Mouse (Mus musculus) forebrain, embryonic 14.5 days (tissue): ENCODE data around the gene Gm20388. TPM values are rescaled to one million over a fixed set of nuclear protein-coding genes. Genes with fewer than 3 reads are reported as not detected.
"Not testable (repeated sequence)": the region's sequence is repeated elsewhere in the genome, so short reads cannot be mapped to it uniquely, and the experiment has no call there.

ENCODE experiments used
- ATAC-seq: fragments of 200-750 bp; cut with Nextera tagmentation; 2 replicates; pipeline ENCODE4 v1.8.0; 2017; ENCODE audit warnings: mild to moderate bottlenecking, moderate library complexity
- DNase-seq: peaks from one replicate; pipeline ENCODE4 v3.0.0-alpha.2; 2015; ENCODE audit warnings: low spot score
- H3K27ac ChIP-seq: fragments of 300-500 bp; sonication (generic); 2 replicates; pipeline ENCODE4 v1.5.1; 2014; ENCODE audit warnings: low read depth, mild to moderate bottlenecking, control low read depth, low read length, moderate library complexity
- H3K27me3 ChIP-seq: fragments of 300-500 bp; sonication (generic); replicated peaks from 2 replicates; pipeline ENCODE4 v1.6.1; 2014; ENCODE audit warnings: low read length, control low read depth, mixed read lengths; ENCODE audit not compliant: control insufficient read depth, insufficient read depth
- H3K36me3 ChIP-seq: fragments of 300-500 bp; sonication (generic); 2 replicates; pipeline ENCODE4 v1.6.1; 2014; ENCODE audit warnings: low read length, control low read depth; ENCODE audit not compliant: control insufficient read depth, insufficient read depth
- H3K4me1 ChIP-seq: fragments of 300-500 bp; sonication (generic); 2 replicates; pipeline ENCODE4 v1.6.1; 2014; ENCODE audit warnings: antibody characterized with exemption, low read length, control low read depth; ENCODE audit not compliant: control insufficient read depth, insufficient read depth
- H3K4me2 ChIP-seq: fragments of 300-500 bp; sonication (generic); 2 replicates; pipeline ENCODE4 v1.6.1; 2014; ENCODE audit warnings: mild to moderate bottlenecking, control low read depth, low read length
- H3K4me3 ChIP-seq: fragments of 300-500 bp; sonication (generic); 2 replicates; pipeline ENCODE4 v1.5.1; 2014; ENCODE audit warnings: low read depth, low read length, control low read depth
- H3K9ac ChIP-seq: fragments of 300-500 bp; sonication (generic); 2 replicates; pipeline ENCODE4 v1.6.1; 2014; ENCODE audit warnings: mild to moderate bottlenecking, low read length, control low read depth, moderate library complexity
- H3K9me3 ChIP-seq: fragments of 300-500 bp; sonication (generic); replicated peaks from 2 replicates; pipeline ENCODE4 v1.6.1; 2016; ENCODE audit warnings: low read length, control low read depth, mixed read lengths; ENCODE audit not compliant: control insufficient read depth
- WGBS: fragments of 180-500 bp; shearing (Covaris S2); extraction: QIAGEN DNeasy Blood & Tissue Kit; methylation state at CpG from one replicate; pipeline ENCODE4 v1.1.7; 2014; 5-methylcytosine and 5-hydroxymethylcytosine counted together
- polyA plus RNA-seq: library from polyadenylated mRNA; unstranded; fragments of >200 nt; fragmentation: Nextera tagmentation; extraction: Ambion mirVana; gene quantifications from 2 replicates; pipeline ENCODE4 v1.2.1, GENCODE M21; 2014

Gm20388 gene
- polyA plus RNA-seq, 1 experiment from 2014 or later, result 7.4 TPM

DNA sequence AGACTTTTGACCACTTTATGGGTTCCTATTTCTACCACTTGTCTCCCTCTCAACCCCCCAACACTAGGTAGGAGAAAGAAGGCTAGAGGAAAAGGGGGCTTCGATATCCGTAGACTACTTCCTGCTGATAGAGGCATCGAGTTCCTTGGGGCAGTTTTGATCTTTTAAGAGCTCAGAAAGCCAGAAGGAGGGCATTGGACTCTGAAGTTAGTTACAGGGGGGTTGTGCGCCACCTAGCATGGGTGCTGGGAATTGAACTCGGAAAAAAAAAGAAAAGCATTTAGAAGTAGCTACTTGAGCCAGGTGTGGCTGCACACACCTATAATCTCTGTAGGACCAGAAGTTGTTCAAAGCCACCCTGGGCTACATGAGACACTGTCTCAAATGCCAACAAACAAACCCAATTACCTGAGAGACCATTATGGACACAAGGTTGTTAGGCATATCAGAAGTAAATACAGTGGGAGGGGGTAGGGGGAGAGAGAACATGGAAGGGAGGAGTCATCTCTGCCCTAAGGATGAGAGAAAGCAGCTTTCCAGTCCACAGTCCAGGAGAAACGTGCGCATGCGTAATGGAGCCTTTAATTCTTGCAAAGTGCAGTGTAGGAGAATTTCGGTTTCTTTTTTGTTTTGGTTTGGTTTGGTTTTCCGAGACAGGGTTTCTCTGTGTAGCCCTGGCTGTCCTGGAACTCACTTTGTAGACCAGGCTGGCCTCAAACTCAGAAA lies 4039.6 kb downstream of the Gm20388 start:
- WGBS, result 31% methylated on average over 10 of the region's 10 CpGs
- ATAC-seq (no peak), DNase-seq (peak; percentile 63)
- H3K36me3 ChIP-seq, result peaks cover 30% of the 10 kb centered on the region
- peaks cover 9% of the 10 kb centered on the region for H3K4me1 ChIP-seq
- no peaks in the 10 kb centered on the region for H3K9me3 ChIP-seq
- peak overlapping the region; percentile 87 for H3K9ac ChIP-seq
- no peaks in the 10 kb centered on the region for H3K27me3 ChIP-seq
- no peak overlapping the region for H3K27ac ChIP-seq
- H3K4me3 ChIP-seq, result peak overlapping the region; percentile 100
- H3K4me2 ChIP-seq, result peak overlapping the region; percentile 99

- DNase-seq, result no peak
- H3K27ac ChIP-seq, result no peak overlapping the region
- H3K36me3 ChIP-seq, result peaks cover 32% of the 10 kb centered on the region
- H3K4me1 ChIP-seq, result 0 out of 2 replicates have a peak, but pooled peaks cover 4% of the 10 kb centered on the region
- H3K9ac ChIP-seq, result no peak overlapping the region
- no peak for ATAC-seq
- no peaks in the 10 kb centered on the region for H3K9me3 ChIP-seq
- no peak overlapping the region for H3K4me2 ChIP-seq
- no peak overlapping the region for H3K4me3 ChIP-seq
- 90% methylated on average over 8 of the region's 8 CpGs for WGBS
- H3K27me3 ChIP-seq, result no peaks in the 10 kb centered on the region
Observed at GRCm38 (mm10) chr8:123953686-123954085, 4043.0 kb downstream of the Gm20388 start.

GRCm38 (mm10) chr8:123954246-123954645 lies 4043.6 kb downstream of the Gm20388 start:
- ATAC-seq, result no peak
- WGBS, result 90% methylated on average over 8 of the region's 8 CpGs

DNA sequence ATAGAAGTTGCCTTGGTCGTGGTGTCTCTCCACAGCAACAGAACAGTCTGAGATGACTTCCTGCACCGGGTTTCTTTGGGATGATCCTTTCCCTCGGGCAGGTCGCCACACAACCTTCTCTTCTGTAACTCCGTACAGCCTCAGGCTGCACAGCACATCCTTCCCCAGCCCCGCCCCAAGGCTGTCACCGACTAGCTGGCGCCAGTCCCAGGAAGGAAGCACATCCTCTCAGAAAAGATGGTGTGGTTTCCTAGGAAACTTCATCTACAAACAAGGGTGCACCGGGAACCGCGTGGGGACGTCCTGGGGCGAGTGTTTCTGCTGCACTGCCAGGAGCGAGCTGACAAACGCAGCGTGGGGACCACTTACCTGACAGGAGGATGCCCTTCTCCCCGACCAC lies 4047.5 kb downstream of the Gm20388 start:
- Histone ChIP-seq H3K9ac (no peak overlapping the region), H3K4me3 (no peak overlapping the region), H3K4me1 (no peaks in the 10 kb centered on the region), H3K27ac (no peak overlapping the region), H3K27me3 (no peaks in the 10 kb centered on the region), H3K9me3 (no peaks in the 10 kb centered on the region), H3K36me3 (peaks cover 37% of the 10 kb centered on the region), H3K4me2 (no peak overlapping the region)
- 75% methylated on average over 17 of the region's 17 CpGs for WGBS
- DNase-seq (peak; percentile 23), ATAC-seq (no peak)

More at GRCm38 (mm10) chr8:123954246-123954645, 4043.6 kb downstream of the Gm20388 start:
- Histone ChIP-seq H3K27ac (no peak overlapping the region), H3K36me3 (peaks cover 34% of the 10 kb centered on the region), H3K9me3 (no peaks in the 10 kb centered on the region), H3K4me3 (no peak overlapping the region), H3K4me1 (0 out of 2 replicates have a peak, but pooled peaks cover 4% of the 10 kb centered on the region), H3K9ac (no peak overlapping the region), H3K27me3 (no peaks in the 10 kb centered on the region), H3K4me2 (no peak overlapping the region)
- no peak for DNase-seq

GRCm38 (mm10) chr8:123959473-123959872 lies 4048.8 kb downstream of the Gm20388 start:
- no peaks in the 10 kb centered on the region for H3K27me3 ChIP-seq
- no peak overlapping the region for H3K9ac ChIP-seq
- DNase-seq (no peak), ATAC-seq (no peak)
- no peak overlapping the region for H3K27ac ChIP-seq
- H3K4me2 ChIP-seq, result no peak overlapping the region
- 88% methylated on average over 6 of the region's 6 CpGs for WGBS
- H3K4me1 ChIP-seq, result no peaks in the 10 kb centered on the region
- peaks cover 31% of the 10 kb centered on the region for H3K36me3 ChIP-seq
- no peak overlapping the region for H3K4me3 ChIP-seq
- H3K9me3 ChIP-seq, result no peaks in the 10 kb centered on the region

DNA sequence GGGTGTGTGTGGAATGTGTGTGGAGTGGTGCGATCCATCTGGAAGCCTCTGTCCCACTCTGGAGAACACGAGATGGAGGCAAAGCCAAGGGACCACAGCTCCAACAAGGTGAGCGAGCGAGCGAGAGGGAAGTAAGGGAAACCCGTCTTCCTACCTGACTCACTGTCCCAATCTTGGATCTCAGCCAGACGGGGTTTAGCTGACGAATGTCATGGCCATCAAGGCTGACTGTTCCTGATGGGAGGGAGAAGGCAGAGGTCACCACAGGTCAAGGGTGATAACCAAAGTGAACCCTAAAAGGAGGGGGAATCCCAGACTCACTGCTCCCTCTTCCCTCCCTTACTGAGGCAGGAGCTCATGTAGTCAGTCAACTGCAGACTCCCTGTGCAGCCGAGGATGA lies 4049.4 kb downstream of the Gm20388 start:
- Histone ChIP-seq H3K4me2 (no peak overlapping the region), H3K4me3 (no peak overlapping the region), H3K9ac (no peak overlapping the region), H3K4me1 (no peaks in the 10 kb centered on the region), H3K36me3 (peaks cover 31% of the 10 kb centered on the region), H3K27ac (no peak overlapping the region), H3K27me3 (no peaks in the 10 kb centered on the region), H3K9me3 (no peaks in the 10 kb centered on the region)
- DNase-seq, result no peak
- WGBS, result 89% methylated on average over 9 of the region's 9 CpGs
- ATAC-seq, result no peak

- whole genome bisulfite sequencing, result 69% methylated on average over 5 of the region's 5 CpGs
- H3K27ac ChIP-seq, H3K9me3 ChIP-seq, H3K4me2 ChIP-seq, ATAC-seq, H3K27me3 ChIP-seq, DNase-seq, H3K4me3 ChIP-seq, H3K9ac ChIP-seq, H3K4me1 ChIP-seq: not testable (repeated sequence)
- H3K36me3 ChIP-seq, result peaks cover 31% of the 10 kb centered on the region
Observed at GRCm38 (mm10) chr8:123960556-123960955, 4049.9 kb downstream of the Gm20388 start.

- no peak overlapping the region for H3K4me3 ChIP-seq
- H3K9ac ChIP-seq, result no peak overlapping the region
- ATAC-seq, result no peak
- H3K9me3 ChIP-seq, result no peaks in the 10 kb centered on the region
- H3K4me2 ChIP-seq, result no peak overlapping the region
- no peak for DNase-seq
- H3K36me3 ChIP-seq, result peaks cover 29% of the 10 kb centered on the region
- no peaks in the 10 kb centered on the region for H3K4me1 ChIP-seq
- WGBS, result 78% methylated on average over 1 of the region's 1 CpGs
- H3K27me3 ChIP-seq, result no peaks in the 10 kb centered on the region
- no peak overlapping the region for H3K27ac ChIP-seq
Observed at GRCm38 (mm10) chr8:123961371-123961770, 4050.7 kb downstream of the Gm20388 start.

GRCm38 (mm10) chr8:123966896-123967295 lies 4056.3 kb downstream of the Gm20388 start:
- Histone ChIP-seq H3K9me3 (no peaks in the 10 kb centered on the region), H3K4me3 (no peak overlapping the region), H3K27ac (no peak overlapping the region), H3K36me3 (peaks cover 10% of the 10 kb centered on the region), H3K27me3 (no peaks in the 10 kb centered on the region), H3K9ac (no peak overlapping the region), H3K4me1 (no peaks in the 10 kb centered on the region), H3K4me2 (no peak overlapping the region)
- WGBS, result 73% methylated on average over 2 of the region's 2 CpGs
- ATAC-seq (no peak), DNase-seq (peak; percentile 70)
